In the genomic region with DNA sequence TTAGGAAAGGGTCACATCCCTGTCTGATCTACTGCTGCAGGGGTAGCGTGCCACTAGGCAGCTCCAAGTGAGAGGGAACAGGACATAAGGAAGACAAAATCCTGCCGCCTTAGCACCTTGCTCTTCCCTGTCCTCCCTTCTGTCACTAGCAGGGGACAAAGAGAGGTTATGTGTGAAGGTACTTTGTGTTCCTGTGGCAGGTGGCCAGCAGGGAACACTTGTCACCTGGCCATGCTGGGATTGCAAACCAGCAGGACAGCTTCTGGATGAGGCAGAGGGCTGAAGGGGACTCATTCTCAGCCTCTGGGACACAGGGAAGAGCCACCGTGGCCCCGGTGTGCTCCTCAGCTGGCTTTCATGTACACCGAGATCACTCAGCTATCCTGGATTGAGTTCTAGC, we compare ENCODE assay signal across 16 mouse cellular contexts. TPM values are rescaled to one million over a fixed set of nuclear protein-coding genes. Genes with fewer than 3 reads are reported as not detected.
DNase-seq lines count a peak whose midpoint lies in the region; ATAC-seq lines count a peak whose summit lies in the region.
"Had no signal": no experiment of that assay in that cellular context is flagged by ENCODE, and none has a peak within 500 bp of the region (broad histone marks: within the 10 kb centered on the region; RNA-seq: fewer than 3 reads in every experiment).

No protein-coding gene starts in this region.

- no peaks in the 10 kb centered on the region for H3K27me3 ChIP-seq in embryonic facial prominence, embryonic 13.5 days
- H3K27me3 ChIP-seq in embryonic facial prominence, embryonic 10.5 days (replicated peaks; ENCODE audit: low read depth, poor library complexity, severe bottlenecking), result no peaks in the 10 kb centered on the region

- H3K4me1 ChIP-seq in embryonic facial prominence, embryonic 13.5 days, result peaks cover 11% of the 10 kb centered on the region
- H3K4me1 ChIP-seq in embryonic facial prominence, embryonic 10.5 days, result peaks cover 20% of the 10 kb centered on the region

- no peak overlapping the region for H3K4me3 ChIP-seq in embryonic facial prominence, embryonic 13.5 days
- no peak overlapping the region for H3K4me3 ChIP-seq in embryonic facial prominence, embryonic 10.5 days

- no peak overlapping the region for H3K4me2 ChIP-seq in embryonic facial prominence, embryonic 13.5 days
- H3K4me2 ChIP-seq: heart, embryonic 11.5 days had no signal

- no peak for ATAC-seq in embryonic facial prominence, embryonic 13.5 days (ENCODE audit: insufficient number of reproducible peaks, insufficient read depth, low FRiP score, low TSS enrichment, low read depth)
- ATAC-seq: forebrain, postnatal 0 days; midbrain, embryonic 16.5 days had no signal

- no peaks in the 10 kb centered on the region for H3K9me3 ChIP-seq in embryonic facial prominence, embryonic 13.5 days
- H3K9me3 ChIP-seq in embryonic facial prominence, embryonic 10.5 days, result no peaks in the 10 kb centered on the region
- H3K9me3 ChIP-seq: G1E had no signal

- WGBS in embryonic facial prominence, embryonic 13.5 days, result 82% methylated on average over 5 of the region's 5 CpGs
- WGBS in embryonic facial prominence, embryonic 10.5 days, result 92% methylated on average over 5 of the region's 5 CpGs

- DNase-seq in embryonic facial prominence, embryonic 10.5 days (ENCODE audit: low spot score), result no peak
- peak; percentile 41 to 57 for DNase-seq in kidney, postnatal 36 days
- DNase-seq in kidney, adult 9 months, result no peak
- peak; percentile 41 for DNase-seq in urinary bladder, postnatal 14 days (ENCODE audit: low spot score)
- DNase-seq in urinary bladder, adult 18-20 months (ENCODE audit: low spot score in 2 of 2), result no peak
- no peak for DNase-seq in adrenal gland, postnatal 36 days
- DNase-seq: adrenal gland, adult 2 months; forebrain, postnatal 0 days; gastrocnemius, postnatal 10 days; right cerebral cortex, postnatal 14 days; thymus, adult 18-20 months had no signal

- no peaks in the 10 kb centered on the region for H3K36me3 ChIP-seq in embryonic facial prominence, embryonic 13.5 days
- H3K36me3 ChIP-seq in embryonic facial prominence, embryonic 10.5 days (replicated peaks), result no peaks in the 10 kb centered on the region
- H3K36me3 ChIP-seq: G1E had no signal

- peak overlapping the region; percentile 12; the same call in 1 of the 2 replicates for H3K27ac ChIP-seq in embryonic facial prominence, embryonic 13.5 days
- no peak overlapping the region for H3K27ac ChIP-seq in embryonic facial prominence, embryonic 10.5 days (replicated peaks)
- H3K27ac ChIP-seq: liver, embryonic 14.5 days had no signal

- H3K9ac ChIP-seq in embryonic facial prominence, embryonic 13.5 days, result no peak overlapping the region
- H3K9ac ChIP-seq: forebrain, postnatal 0 days; liver, embryonic 14.5 days had no signal

RNA-seq across cellular contexts. Expression of a gene that starts 39.6 kb away (rescaled TPM):
- polyA plus RNA-seq in embryonic facial prominence, embryonic 13.5 days (2015; fragmentation: Nextera tagmentation; extraction: Ambion mirVana), result 25.9 and 26.7 TPM in 2 replicates
- polyA plus RNA-seq in embryonic facial prominence, embryonic 10.5 days (2016; fragmentation: Nextera tagmentation; extraction: Ambion mirVana), result 18.4 and 22.1 TPM in 2 replicates
- 100 to 1,000 TPM; 290 to 355 TPM for total RNA-seq in adrenal gland, postnatal 36 days (2021)

Comparison
In these comparisons a context has a peak if more than half of its experiments do, and no peak if none do; other contexts are left out.
1. DNase-seq: peak in kidney, postnatal 36 days (2 of 2) and urinary bladder, postnatal 14 days (single experiment); none in embryonic facial prominence, embryonic 10.5 days (single experiment), kidney, adult 9 months (single experiment), urinary bladder, adult 18-20 months (0 of 2) and adrenal gland, postnatal 36 days (0 of 2).